Mouse (Mus musculus) hindbrain, embryonic 11.5 days (tissue): ENCODE data around the gene Foxg1. TPM values are rescaled to one million over a fixed set of nuclear protein-coding genes. Genes with fewer than 3 reads are reported as not detected.

Experiments
- ATAC-seq: fragments of 200-750 bp; cut with Nextera tagmentation; 2 replicates; pipeline ENCODE4 v1.8.0; 2017; ENCODE audit warnings: mild to moderate bottlenecking, moderate TSS enrichment, moderate library complexity; ENCODE audit not compliant: low FRiP score
- DNase-seq: peaks from one replicate; pipeline ENCODE4 v3.0.0-alpha.2; 2015; ENCODE audit warnings: low spot score
- H3K27ac ChIP-seq: fragments of 300-500 bp; sonication (generic); 2 replicates; pipeline ENCODE4 v1.5.1; 2014; ENCODE audit warnings: mild to moderate bottlenecking, low read depth, low read length
- H3K27me3 ChIP-seq: fragments of 300-500 bp; sonication (generic); 2 replicates; pipeline ENCODE4 v1.6.1; 2014; ENCODE audit warnings: mild to moderate bottlenecking, low read length, moderate library complexity, mixed read lengths; ENCODE audit not compliant: control insufficient read depth, insufficient read depth
- H3K36me3 ChIP-seq: fragments of 300-500 bp; sonication (generic); 2 replicates; pipeline ENCODE4 v1.6.1; 2014; ENCODE audit warnings: mild to moderate bottlenecking, low read length, moderate library complexity, mixed read lengths; ENCODE audit not compliant: control insufficient read depth, insufficient read depth
- H3K4me1 ChIP-seq: fragments of 300-500 bp; sonication (generic); replicated peaks from 2 replicates; pipeline ENCODE4 v1.6.1; 2014; ENCODE audit warnings: low read length, mixed read lengths; ENCODE audit not compliant: control insufficient read depth, insufficient read depth
- H3K4me2 ChIP-seq: fragments of 300-500 bp; sonication (generic); replicated peaks from 2 replicates; pipeline ENCODE4 v1.6.1; 2014; ENCODE audit warnings: mild to moderate bottlenecking, low read depth, low read length
- H3K4me3 ChIP-seq: fragments of 300-500 bp; sonication (generic); 2 replicates; pipeline ENCODE4 v1.5.1; 2014; ENCODE audit warnings: low read depth, low read length
- H3K9ac ChIP-seq: fragments of 300-500 bp; sonication (generic); 2 replicates; pipeline ENCODE4 v1.6.1; 2014; ENCODE audit warnings: low read depth, low read length
- H3K9me3 ChIP-seq: fragments of 300-500 bp; sonication (generic); 2 replicates; pipeline ENCODE4 v1.6.1; 2016; ENCODE audit warnings: low read length; ENCODE audit not compliant: control insufficient read depth
- WGBS: fragments of 180-500 bp; shearing (Covaris S2); extraction: QIAGEN DNeasy Blood & Tissue Kit; methylation state at CpG from one replicate; pipeline ENCODE4 v1.1.7; 2014; 5-methylcytosine and 5-hydroxymethylcytosine counted together
- polyA plus RNA-seq: library from polyadenylated mRNA; unstranded; fragments of >200 nt; fragmentation: Nextera tagmentation; extraction: Ambion mirVana; gene quantifications from 2 replicates; pipeline ENCODE4 v1.2.1, GENCODE M21; 2014

Foxg1 gene
- polyA plus RNA-seq, 1 experiment from 2014 or later, result 0.39 TPM

- under 1% methylated on average over 42 of the region's 42 CpGs for WGBS
- no peak overlapping the region for H3K9ac ChIP-seq
Measured at GRCm38 (mm10) chr12:49391305-49392040, 9.0 kb downstream of the Foxg1 start.

GRCm38 (mm10) chr12:49392041-49392390, 9.6 kb downstream of the Foxg1 start:
- Histone ChIP-seq H3K27ac (no peak overlapping the region), H3K9me3 (no peaks in the 10 kb centered on the region), H3K4me3 (no peak overlapping the region), H3K4me2 (0 out of 2 replicates have a peak overlapping the region, but pooled peaks have one; percentile 39), H3K4me1 (peaks cover 5% of the 10 kb centered on the region), H3K27me3 (peaks cover 61% of the 10 kb centered on the region), H3K36me3 (no peaks in the 10 kb centered on the region), H3K9ac (no peak overlapping the region)
- ATAC-seq (no peak), DNase-seq (no peak)
- WGBS, result 1% methylated on average over 10 of the region's 10 CpGs

More at GRCm38 (mm10) chr12:49391305-49392040, 9.0 kb downstream of the Foxg1 start:
- Histone ChIP-seq H3K4me3 (peak overlapping the region; percentile 25), H3K9me3 (no peaks in the 10 kb centered on the region), H3K36me3 (no peaks in the 10 kb centered on the region), H3K4me2 (peak overlapping the region; percentile 39), H3K4me1 (peaks cover 5% of the 10 kb centered on the region), H3K27ac (no peak overlapping the region), H3K27me3 (peaks cover 59% of the 10 kb centered on the region)
- DNase-seq (peak; percentile 87), ATAC-seq (peak; percentile 97)

GRCm38 (mm10) chr12:49392876-49393275, 10.4 kb downstream of the Foxg1 start:
- H3K4me3 ChIP-seq, result no peak overlapping the region
- 6% methylated on average over 5 of the region's 5 CpGs for WGBS

GRCm38 (mm10) chr12:49393639-49394038, 11.2 kb downstream of the Foxg1 start:
- H3K9ac ChIP-seq, result no peak overlapping the region
- H3K9me3 ChIP-seq, result no peaks in the 10 kb centered on the region
- H3K27ac ChIP-seq, result no peak overlapping the region
- DNase-seq (peak; percentile 42), ATAC-seq (no peak)
- H3K4me2 ChIP-seq, result no peak overlapping the region
- 11% methylated on average over 3 of the region's 3 CpGs for WGBS
- peaks cover 68% of the 10 kb centered on the region for H3K27me3 ChIP-seq
- no peak overlapping the region for H3K4me3 ChIP-seq
- peaks cover 5% of the 10 kb centered on the region for H3K4me1 ChIP-seq
- H3K36me3 ChIP-seq, result no peaks in the 10 kb centered on the region

More at GRCm38 (mm10) chr12:49392876-49393275, 10.4 kb downstream of the Foxg1 start:
- peaks cover 66% of the 10 kb centered on the region for H3K27me3 ChIP-seq
- H3K4me2 ChIP-seq, result no peak overlapping the region
- H3K9me3 ChIP-seq, result no peaks in the 10 kb centered on the region
- H3K36me3 ChIP-seq, result no peaks in the 10 kb centered on the region
- no peak overlapping the region for H3K27ac ChIP-seq
- DNase-seq (peak; percentile 20), ATAC-seq (no peak)
- peaks cover 5% of the 10 kb centered on the region for H3K4me1 ChIP-seq
- no peak overlapping the region for H3K9ac ChIP-seq

DNA sequence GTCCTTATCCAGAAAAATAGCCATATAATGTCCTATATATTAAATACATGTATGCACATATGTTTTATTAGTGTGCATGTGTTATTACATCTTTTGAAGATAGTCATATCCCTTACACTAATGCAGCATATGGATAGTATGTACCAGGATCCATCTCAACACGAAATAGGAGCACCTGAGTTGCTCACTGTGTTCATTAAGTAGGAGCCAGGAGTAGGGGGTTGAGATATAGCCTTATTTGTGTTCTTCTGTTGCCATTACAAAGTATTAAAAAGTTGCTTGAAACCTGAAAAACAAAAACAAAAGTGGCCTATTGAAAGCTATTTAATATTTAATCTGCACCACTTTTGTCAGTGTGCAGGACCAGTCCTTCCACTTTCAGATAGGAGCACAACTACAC, 11.7 kb downstream of the Foxg1 start:
- H3K36me3 ChIP-seq, result no peaks in the 10 kb centered on the region
- no peak overlapping the region for H3K4me3 ChIP-seq
- H3K9ac ChIP-seq, result no peak overlapping the region
- ATAC-seq, result no peak
- no peak overlapping the region for H3K4me2 ChIP-seq
- peaks cover 5% of the 10 kb centered on the region for H3K4me1 ChIP-seq
- peak; percentile 16 for DNase-seq
- peaks cover 70% of the 10 kb centered on the region for H3K27me3 ChIP-seq
- no peaks in the 10 kb centered on the region for H3K9me3 ChIP-seq
- no peak overlapping the region for H3K27ac ChIP-seq
- WGBS, result 5% methylated on average over 1 of the region's 1 CpGs

DNA sequence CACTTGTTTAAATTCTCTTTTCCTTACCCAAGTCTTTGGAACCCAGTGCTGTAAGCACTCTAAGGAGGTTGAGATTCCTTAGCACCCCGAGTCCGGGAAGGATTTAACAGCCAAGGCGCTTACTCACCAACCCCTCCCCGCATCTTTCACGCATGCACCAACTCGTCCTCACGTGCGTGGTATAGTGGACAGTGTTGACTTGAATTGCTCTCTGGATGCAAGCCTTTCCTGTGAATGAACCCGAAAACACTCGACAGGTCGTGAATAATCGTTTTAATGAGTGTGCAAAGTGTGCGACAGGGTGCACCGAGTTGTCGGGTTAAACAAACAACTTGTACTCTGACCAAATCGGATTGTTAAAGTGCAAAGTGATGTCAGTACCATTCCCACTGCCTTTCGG, 12.4 kb downstream of the Foxg1 start:
- peak; percentile 60 for DNase-seq
- no peak overlapping the region for H3K9ac ChIP-seq
- H3K4me2 ChIP-seq, result no peak overlapping the region
- no peaks in the 10 kb centered on the region for H3K9me3 ChIP-seq
- no peak overlapping the region for H3K4me3 ChIP-seq
- no peaks in the 10 kb centered on the region for H3K36me3 ChIP-seq
- WGBS, result under 1% methylated on average over 17 of the region's 17 CpGs
- no peak for ATAC-seq
- H3K27me3 ChIP-seq, result peaks cover 66% of the 10 kb centered on the region
- no peak overlapping the region for H3K27ac ChIP-seq
- H3K4me1 ChIP-seq, result peaks cover 5% of the 10 kb centered on the region

DNA sequence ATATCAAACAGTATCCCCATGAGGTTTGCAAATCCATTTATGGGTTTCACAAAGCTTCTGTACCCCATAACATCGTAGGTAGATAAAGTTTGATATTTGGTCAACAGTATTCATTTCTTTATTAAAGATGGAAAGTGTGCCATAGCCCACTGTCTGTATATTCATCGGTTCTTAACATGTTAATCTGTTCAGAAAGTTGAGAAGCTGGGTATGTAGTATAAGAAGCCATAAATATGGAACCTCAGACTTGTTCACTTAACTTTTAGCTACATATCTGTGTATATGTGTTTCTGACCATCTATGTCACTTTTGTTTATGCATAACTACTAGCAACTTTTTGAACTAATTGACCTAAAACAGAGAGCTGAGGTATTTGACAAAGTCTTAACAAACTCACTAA, 13.5 kb downstream of the Foxg1 start:
- no peak overlapping the region for H3K4me3 ChIP-seq
- no peak overlapping the region for H3K9ac ChIP-seq
- 21% methylated on average over 2 of the region's 2 CpGs for WGBS
- H3K4me2 ChIP-seq, result no peak overlapping the region
- ATAC-seq, result no peak
- no peak overlapping the region for H3K27ac ChIP-seq
- no peaks in the 10 kb centered on the region for H3K36me3 ChIP-seq
- H3K9me3 ChIP-seq, result no peaks in the 10 kb centered on the region
- DNase-seq, result peak; percentile 14
- H3K27me3 ChIP-seq, result peaks cover 68% of the 10 kb centered on the region
- H3K4me1 ChIP-seq, result peaks cover 5% of the 10 kb centered on the region

- peak; percentile 25 for DNase-seq
- no peak overlapping the region for H3K27ac ChIP-seq
- WGBS, result 26% methylated on average over 1 of the region's 1 CpGs
- H3K4me1 ChIP-seq, result peaks cover 2% of the 10 kb centered on the region; the same call in 1 of the 2 replicates
- H3K4me3 ChIP-seq, result no peak overlapping the region
- no peak overlapping the region for H3K4me2 ChIP-seq
- H3K27me3 ChIP-seq, result peaks cover 68% of the 10 kb centered on the region
- no peaks in the 10 kb centered on the region for H3K36me3 ChIP-seq
- no peaks in the 10 kb centered on the region for H3K9me3 ChIP-seq
- no peak overlapping the region for H3K9ac ChIP-seq
- no peak for ATAC-seq
Measured at GRCm38 (mm10) chr12:49396776-49397175, 14.3 kb downstream of the Foxg1 start.
